Mouse (Mus musculus) MEL (cell line): ENCODE measurements around the gene Atp1a1. TPM values are rescaled to one million over a fixed set of nuclear protein-coding genes. Genes with fewer than 3 reads are reported as not detected.

Experiments used
- DNase-seq: peaks from one replicate; pipeline ENCODE4 v3.0.0; 2011; ENCODE audit warnings: low read depth, low spot score
- H3K27ac ChIP-seq: 2 replicates; pipeline ENCODE4 v1.5.1; 2012; ENCODE audit warnings: low read depth, mild to moderate bottlenecking, control low read depth, low read length, moderate library complexity; ENCODE audit not compliant: control insufficient read depth
- H3K27me3 ChIP-seq, 2 experiments: fragments of 150-350 bp in 1 of 2; sonication (generic) in 1 of 2; 2 replicates each; pipeline ENCODE4 v1.6.1; 2012; ENCODE audit warnings: low read length in 2 of 2, mild to moderate bottlenecking in 2 of 2, improper control_type of control experiment in 1 of 2, moderate library complexity in 1 of 2; ENCODE audit not compliant: insufficient read depth in 2 of 2, control insufficient read depth in 1 of 2
- H3K36me3 ChIP-seq, 2 experiments: 2 replicates each; pipeline ENCODE4 v1.6.1; 2012 to 2014; ENCODE audit warnings: low read length in 2 of 2, improper control_type of control experiment in 1 of 2, inconsistent platforms in 1 of 2, mild to moderate bottlenecking in 1 of 2; ENCODE audit not compliant: insufficient read depth in 2 of 2, control insufficient read depth in 1 of 2
- H3K4me1 ChIP-seq, 2 experiments: fragments of 150-350 bp in 1 of 2; sonication (generic) in 1 of 2; 2 replicates each; pipeline ENCODE4 v1.6.1; 2012; ENCODE audit warnings: low read length in 2 of 2, improper control_type of control experiment in 1 of 2, mild to moderate bottlenecking in 1 of 2; ENCODE audit not compliant: insufficient read depth in 2 of 2, control insufficient read depth in 1 of 2
- H3K4me3 ChIP-seq, 2 experiments: fragments of 150-350 bp in 1 of 2; sonication (generic) in 1 of 2; 2 replicates each; pipeline ENCODE4 v1.5.1; 2012; ENCODE audit warnings: low read depth in 2 of 2, low read length in 2 of 2, mild to moderate bottlenecking in 2 of 2, moderate library complexity in 2 of 2, control low read depth in 1 of 2, improper control_type of control experiment in 1 of 2; ENCODE audit not compliant: control insufficient read depth in 1 of 2, insufficient read depth in 1 of 2
- H3K79me2 ChIP-seq: 2 replicates; pipeline ENCODE4 v1.6.1; 2012; ENCODE audit warnings: mild to moderate bottlenecking, low read length, moderate library complexity; ENCODE audit not compliant: control insufficient read depth, poor library complexity, insufficient read depth
- H3K9ac ChIP-seq: 2 replicates; pipeline ENCODE4 v1.6.1; 2012; ENCODE audit warnings: low read depth, mild to moderate bottlenecking, control low read depth, low read length, moderate library complexity; ENCODE audit not compliant: control insufficient read depth, poor library complexity, severe bottlenecking
- H3K9me3 ChIP-seq: fragments of 150-350 bp; sonication (generic); replicated peaks from 2 replicates; pipeline ENCODE4 v1.6.1; 2012; ENCODE audit warnings: mild to moderate bottlenecking, low read length, improper control_type of control experiment, moderate library complexity; ENCODE audit not compliant: insufficient read depth
- CHD1 ChIP-seq: IDR thresholded peaks from 2 replicates; pipeline ENCODE4 v1.6.1; 2012; ENCODE audit warnings: low read depth, mild to moderate bottlenecking, inconsistent platforms, low read length, improper control_type of control experiment
- CTCF ChIP-seq, 3 experiments: IDR thresholded peaks in 2 of 3; conservative IDR thresholded peaks in 1 of 3; 2 replicates each; pipeline ENCODE4 v1.5.1; 2011 to 2012; ENCODE audit warnings: low read length in 3 of 3, low read depth in 2 of 3, mild to moderate bottlenecking in 2 of 3, improper control_type of control experiment in 1 of 3, inconsistent platforms in 1 of 3, mixed read lengths in 1 of 3, moderate library complexity in 1 of 3; ENCODE audit not compliant: control insufficient read depth in 1 of 3, insufficient read depth in 1 of 3, poor library complexity in 1 of 3, severe bottlenecking in 1 of 3
- E2F4 ChIP-seq: IDR thresholded peaks from 2 replicates; pipeline ENCODE4 v1.6.1; 2011; ENCODE audit warnings: low read depth, low read length, improper control_type of control experiment, borderline replicate concordance
- EP300 ChIP-seq, 2 experiments: IDR thresholded peaks; 2 replicates each; pipeline ENCODE4 v1.6.1; 2011; ENCODE audit warnings: improper control_type of control experiment in 2 of 2, low read length in 2 of 2, low read depth in 1 of 2, mild to moderate bottlenecking in 1 of 2
- GATA1 ChIP-seq: IDR thresholded peaks from 2 replicates; pipeline ENCODE4 v1.6.1; 2011; ENCODE audit warnings: low read depth, low read length, improper control_type of control experiment
- KAT2A ChIP-seq: conservative IDR thresholded peaks from 2 replicates; pipeline ENCODE4 v1.6.1; 2012; ENCODE audit warnings: low read depth, low read length, improper control_type of control experiment, inconsistent platforms
- MAFK ChIP-seq: IDR thresholded peaks from 2 replicates; pipeline ENCODE4 v1.6.1; 2011; ENCODE audit warnings: low read depth, mild to moderate bottlenecking, low read length, improper control_type of control experiment, borderline replicate concordance
- MAX ChIP-seq: IDR thresholded peaks from 2 replicates; pipeline ENCODE4 v1.6.1; 2011; ENCODE audit warnings: low read length, improper control_type of control experiment
- POLR2AphosphoS2 ChIP-seq: IDR thresholded peaks from 2 replicates; pipeline ENCODE4 v1.6.1; 2011; ENCODE audit warnings: low read length, improper control_type of control experiment
- POLR2AphosphoS5 ChIP-seq: IDR thresholded peaks from 2 replicates; pipeline ENCODE4 v1.6.1; 2012; ENCODE audit warnings: low read depth, borderline replicate concordance, mild to moderate bottlenecking, inconsistent platforms, low read length, moderate library complexity, mixed read lengths
- RCOR1 ChIP-seq: IDR thresholded peaks from 2 replicates; pipeline ENCODE4 v1.6.1; 2012; ENCODE audit warnings: low read depth, mild to moderate bottlenecking, inconsistent platforms, low read length, improper control_type of control experiment
- TAL1 ChIP-seq: IDR thresholded peaks from 2 replicates; pipeline ENCODE4 v1.6.1; 2012; ENCODE audit warnings: mild to moderate bottlenecking, inconsistent platforms, low read length, moderate library complexity, mixed read lengths
- TCF12 ChIP-seq: IDR thresholded peaks from 2 replicates; pipeline ENCODE4 v1.6.1; 2014; ENCODE audit warnings: low read depth, mild to moderate bottlenecking, inconsistent platforms, low read length, improper control_type of control experiment, moderate library complexity
- UBTF ChIP-seq: IDR thresholded peaks from 2 replicates; pipeline ENCODE4 v1.6.1; 2012; ENCODE audit warnings: low read depth, mild to moderate bottlenecking, inconsistent platforms, low read length, improper control_type of control experiment, moderate library complexity, borderline replicate concordance; ENCODE audit not compliant: insufficient read depth
- USF2 ChIP-seq, 2 experiments: IDR thresholded peaks; 2 replicates each; pipeline ENCODE4 v1.6.1; 2011 to 2012; ENCODE audit warnings: improper control_type of control experiment in 2 of 2, low read length in 2 of 2, borderline replicate concordance in 1 of 2, inconsistent platforms in 1 of 2, low read depth in 1 of 2, mild to moderate bottlenecking in 1 of 2; ENCODE audit not compliant: insufficient read depth in 1 of 2
- ZC3H11A ChIP-seq: IDR thresholded peaks from 2 replicates; pipeline ENCODE4 v1.6.1; 2012; ENCODE audit warnings: low read depth, mild to moderate bottlenecking, inconsistent platforms, low read length, improper control_type of control experiment
- ZKSCAN1 ChIP-seq: IDR thresholded peaks from 2 replicates; pipeline ENCODE4 v1.6.1; 2012; ENCODE audit warnings: low read depth, mild to moderate bottlenecking, inconsistent platforms, low read length, improper control_type of control experiment, moderate library complexity
- ZMIZ1 ChIP-seq: IDR thresholded peaks from 2 replicates; pipeline ENCODE4 v1.6.1; 2012; ENCODE audit warnings: low read depth, mild to moderate bottlenecking, inconsistent platforms, low read length, improper control_type of control experiment, moderate library complexity
- polyA plus RNA-seq, 2 experiments: library from polyadenylated mRNA; stranded (reverse) in 1 of 2; unstranded in 1 of 2; fragments of >175 nt in 1 of 2; fragments of >200 nt in 1 of 2; gene quantifications; 2 replicates each; pipeline versions ENCODE4 v1.2.1 to v1.2.4; 2012; ENCODE audit warnings: low replicate concordance in 2 of 2, low read depth in 1 of 2; ENCODE audit not compliant: insufficient read length in 2 of 2, insufficient read depth in 1 of 2, missing spikeins in 1 of 2
- total RNA-seq: library from RNA; depleted of rRNA; stranded (reverse); fragments of 300-350 nt; gene quantifications from 2 replicates; pipeline ENCODE4 v1.2.3, GENCODE M21; 2012

Atp1a1 gene
- total and polyA plus RNA-seq, 3 experiments: 136 to 174 TPM; not detected in 1

GRCm38 (mm10) chr3:101643264-101643663, 38.8 kb upstream of the Atp1a1 start:
- H3K27me3 ChIP-seq: no peaks in the 10 kb centered on the region
- no peaks in the 10 kb centered on the region for H3K36me3 ChIP-seq
- no peaks in the 10 kb centered on the region for H3K9me3 ChIP-seq
- no peaks in the 10 kb centered on the region for H3K79me2 ChIP-seq
- no peak overlapping the region for H3K27ac ChIP-seq
- no peak for DNase-seq
- no peak for TF ChIP-seq MAFK
- TF ChIP-seq USF2 (IDR thresholded peaks at IDR 0.05; ENCODE audit: borderline replicate concordance in 1 of 2, insufficient read depth in 1 of 2, low read depth in 1 of 2, low read length in 2 of 2): no peak
- no peaks in the 10 kb centered on the region for H3K4me1 ChIP-seq
- H3K9ac ChIP-seq: no peak overlapping the region
- H3K4me3 ChIP-seq: no peak overlapping the region

- no peak for DNase-seq
- Histone ChIP-seq H3K4me3 (no peak overlapping the region), H3K4me1 (no peaks in the 10 kb centered on the region), H3K9me3 (no peaks in the 10 kb centered on the region), H3K36me3 (no peaks in the 10 kb centered on the region), H3K9ac (no peak overlapping the region), H3K79me2 (no peaks in the 10 kb centered on the region), H3K27ac (no peak overlapping the region), H3K27me3 (no peaks in the 10 kb centered on the region)
- TF ChIP-seq KAT2A: no peak
- no peak for TF ChIP-seq POLR2AphosphoS5
- no peak for TF ChIP-seq CHD1
- TF ChIP-seq ZC3H11A: no peak
- no peak for TF ChIP-seq CTCF (IDR thresholded peaks at IDR 0.05 in 2 of 3, conservative IDR thresholded peaks at IDR 0.05 in 1 of 3; ENCODE audit: control insufficient read depth in 1 of 3, insufficient read depth in 1 of 3, low read depth in 2 of 3, low read length in 3 of 3, poor library complexity in 1 of 3, severe bottlenecking in 1 of 3)
- TF ChIP-seq ZMIZ1: no peak
- TF ChIP-seq E2F4: no peak
- no peak for TF ChIP-seq UBTF
- TF ChIP-seq RCOR1: no peak
- no peak for TF ChIP-seq TAL1
- TF ChIP-seq ZKSCAN1: no peak
- TF ChIP-seq MAX: no peak
- TF ChIP-seq EP300 (IDR thresholded peaks at IDR 0.05; ENCODE audit: low read depth in 1 of 2, low read length in 2 of 2): no peak
- TF ChIP-seq TCF12: no peak
- TF ChIP-seq GATA1: no peak
- TF ChIP-seq POLR2AphosphoS2: no peak
Measured at GRCm38 (mm10) chr3:101638223-101638622, 33.7 kb upstream of the Atp1a1 start.
